Mouse (Mus musculus) thymus, adult 2 months (tissue): ENCODE results near the gene Ldlr. TPM values are rescaled to one million over a fixed set of nuclear protein-coding genes. Genes with fewer than 3 reads are reported as not detected.
"Not testable (repeated sequence)": the region's sequence is repeated elsewhere in the genome, so short reads cannot be mapped to it uniquely, and the experiment has no call there.

Experiments
- DNase-seq: peaks from one replicate; pipeline ENCODE4 v3.0.0; 2021
- H3K27ac ChIP-seq: fragments of 200-500 bp; 2 replicates; pipeline ENCODE4 v1.5.1; 2012; ENCODE audit warnings: low read length, control low read depth; ENCODE audit not compliant: control insufficient read depth, insufficient read depth
- H3K27me3 ChIP-seq: fragments of 200-500 bp; 2 replicates; pipeline ENCODE4 v1.6.1; 2012; ENCODE audit warnings: mild to moderate bottlenecking, low read length, moderate library complexity, mixed read lengths; ENCODE audit not compliant: control insufficient read depth, insufficient read depth
- H3K36me3 ChIP-seq: fragments of 200-500 bp; 2 replicates; pipeline ENCODE4 v1.6.1; 2012; ENCODE audit warnings: mild to moderate bottlenecking, low read length, moderate library complexity; ENCODE audit not compliant: control insufficient read depth, insufficient read depth
- H3K4me1 ChIP-seq: fragments of 200-500 bp; replicated peaks from 2 replicates; pipeline ENCODE4 v1.6.1; 2012; ENCODE audit warnings: low read length; ENCODE audit not compliant: control insufficient read depth, insufficient read depth
- H3K4me3 ChIP-seq: fragments of 200-500 bp; 2 replicates; pipeline ENCODE4 v1.5.1; 2012; ENCODE audit warnings: mild to moderate bottlenecking, low read length, control low read depth, moderate library complexity; ENCODE audit not compliant: control insufficient read depth, insufficient read depth
- CTCF ChIP-seq: fragments of 200-500 bp; IDR thresholded peaks from 2 replicates; pipeline ENCODE4 v1.5.1; 2012; ENCODE audit warnings: mild to moderate bottlenecking, control low read depth, low read length, moderate library complexity, borderline replicate concordance; ENCODE audit not compliant: control insufficient read depth, poor library complexity, insufficient read depth; ENCODE audit errors: extremely low read depth
- POLR2A ChIP-seq: fragments of 200-500 bp; IDR thresholded peaks from 2 replicates; pipeline ENCODE4 v1.6.1; 2012; ENCODE audit warnings: mild to moderate bottlenecking, low read length, control low read depth, moderate library complexity; ENCODE audit not compliant: control insufficient read depth, poor library complexity, insufficient read depth; ENCODE audit errors: extremely low read depth
- whole genome bisulfite sequencing: fragments of 180-500 bp; shearing (Covaris S2); methylation state at CpG from one replicate; pipeline ENCODE4 v1.1.7; 2018; 5-methylcytosine and 5-hydroxymethylcytosine counted together
- polyA plus RNA-seq: library from polyadenylated mRNA; depleted of rRNA; stranded (reverse); fragments of >200 nt; gene quantifications from 2 replicates; pipeline ENCODE4 v1.2.3, GENCODE M21; 2012

Ldlr gene
- polyA plus RNA-seq, 1 experiment, result 23.9 TPM

DNA sequence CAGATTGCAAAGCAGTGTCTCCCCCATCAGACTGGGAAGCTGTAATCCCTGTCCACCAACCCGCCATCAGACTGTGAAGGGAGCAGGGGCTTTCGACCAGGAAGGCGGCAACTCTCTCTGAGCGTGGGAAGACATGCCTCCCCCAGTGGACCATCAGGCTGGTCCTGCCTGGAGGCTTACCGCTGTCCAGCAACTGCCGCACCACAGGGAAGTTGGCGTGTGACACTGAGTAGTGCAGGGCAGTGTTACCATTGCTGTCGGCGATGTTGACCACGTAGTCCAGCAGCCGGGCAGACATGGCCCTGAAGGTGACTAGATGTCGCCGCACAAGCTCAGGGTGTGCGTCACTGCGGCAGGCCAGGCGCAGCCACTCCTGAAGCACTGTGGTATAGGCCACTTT lies 51.1 kb downstream of the Ldlr start:
- WGBS, result 91% methylated on average over 16 of the region's 16 CpGs

GRCm38 (mm10) chr9:21777726-21778125 lies 54.4 kb downstream of the Ldlr start:
- Histone ChIP-seq H3K27me3 (no peaks in the 10 kb centered on the region), H3K4me3 (no peak overlapping the region), H3K27ac (no peak overlapping the region), H3K36me3 (no peaks in the 10 kb centered on the region), H3K4me1 (no peaks in the 10 kb centered on the region)
- WGBS, result 88% methylated on average over 3 of the region's 3 CpGs
- no peak for DNase-seq
- no peak for TF ChIP-seq POLR2A
- no peak for TF ChIP-seq CTCF

More for the DNA sequence above, 51.1 kb downstream of the Ldlr start:
- DNase-seq, result no peak
- no peaks in the 10 kb centered on the region for H3K27me3 ChIP-seq
- H3K27ac ChIP-seq, result no peak overlapping the region
- no peak for TF ChIP-seq CTCF
- no peak for TF ChIP-seq POLR2A
- H3K36me3 ChIP-seq, result no peaks in the 10 kb centered on the region
- H3K4me3 ChIP-seq, result no peak overlapping the region
- H3K4me1 ChIP-seq, result no peaks in the 10 kb centered on the region

DNA sequence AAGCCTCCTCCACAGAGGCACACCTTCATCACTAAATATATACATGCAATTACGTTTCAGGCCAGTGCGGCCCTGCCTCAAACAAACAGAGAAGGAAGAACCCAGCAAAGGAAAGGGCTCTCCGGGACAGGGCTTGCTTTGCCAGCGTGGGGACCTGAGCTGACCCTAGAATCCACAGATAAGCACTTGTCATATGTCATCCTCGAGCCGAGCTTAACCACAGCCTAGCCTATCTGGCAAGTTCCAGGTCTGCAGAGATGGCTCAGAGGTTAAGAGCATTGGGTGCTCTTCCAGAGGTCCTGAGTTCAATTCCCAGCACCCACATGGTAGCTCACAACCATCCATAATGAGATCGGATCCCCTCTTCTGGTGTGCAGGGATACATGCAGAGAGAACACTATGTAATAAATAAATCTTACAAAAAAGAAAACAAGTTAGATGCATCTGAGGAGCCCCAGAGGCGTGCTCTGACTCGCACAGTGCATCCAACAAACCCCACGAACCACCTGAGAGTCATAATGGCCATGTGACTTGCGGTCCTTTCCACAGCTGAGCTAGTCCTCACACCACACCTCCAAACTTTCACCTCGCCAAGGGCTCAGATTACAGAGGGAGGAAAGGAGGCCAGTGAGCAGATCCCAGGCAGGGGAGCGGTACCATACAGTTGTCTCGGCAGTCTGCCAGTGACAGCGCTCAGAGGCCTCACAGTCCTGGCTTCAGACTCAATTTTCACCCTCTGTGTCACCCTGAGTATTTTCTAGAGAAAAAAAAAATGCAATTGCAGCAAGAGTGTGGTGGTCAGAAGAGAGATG lies 58.6 kb downstream of the Ldlr start:
- no peaks in the 10 kb centered on the region for H3K4me1 ChIP-seq
- DNase-seq, result no peak
- H3K4me3 ChIP-seq, result no peak overlapping the region
- 91% methylated on average over 15 of the region's 15 CpGs for WGBS
- no peaks in the 10 kb centered on the region for H3K36me3 ChIP-seq
- H3K27ac ChIP-seq, result no peak overlapping the region; the same call in 1 of the 2 replicates
- TF ChIP-seq POLR2A (no peak), CTCF (no peak)
- H3K27me3 ChIP-seq, result no peaks in the 10 kb centered on the region

- H3K4me3 ChIP-seq, result no peak overlapping the region
- TF ChIP-seq POLR2A (no peak), CTCF (no peak)
- WGBS, result 86% methylated on average over 7 of the region's 7 CpGs
- no peaks in the 10 kb centered on the region for H3K36me3 ChIP-seq
- H3K27ac ChIP-seq, result no peak overlapping the region
- H3K4me1 ChIP-seq, result no peaks in the 10 kb centered on the region
- no peak for DNase-seq
- H3K27me3 ChIP-seq, result no peaks in the 10 kb centered on the region
These were observed 61.4 kb downstream of the Ldlr start for GRCm38 (mm10) chr9:21784517-21785307.

DNA sequence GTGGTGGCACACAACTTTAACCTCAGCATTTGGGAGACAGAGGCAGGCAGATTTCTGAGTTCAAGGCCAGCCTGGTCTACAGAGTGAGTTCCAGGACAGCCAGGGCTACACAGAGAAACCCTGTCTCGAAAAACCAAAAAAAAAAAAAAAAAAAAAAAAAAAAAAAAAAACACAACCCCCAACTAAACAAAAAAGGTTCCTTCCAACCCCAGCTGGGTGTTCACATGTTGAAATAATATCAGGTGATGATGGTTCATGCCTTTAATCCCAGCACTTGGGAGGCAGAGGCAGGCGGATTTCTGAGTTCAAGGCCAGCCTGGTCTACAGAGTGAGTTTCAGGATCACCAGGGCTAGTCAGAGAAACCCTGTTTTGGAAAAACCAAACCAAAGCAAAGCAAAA lies 63.0 kb downstream of the Ldlr start:
- H3K36me3 ChIP-seq, H3K4me1 ChIP-seq, H3K4me3 ChIP-seq, H3K27me3 ChIP-seq, H3K27ac ChIP-seq, DNase-seq: not testable (repeated sequence)
- WGBS, result 91% methylated on average over 2 of the region's 2 CpGs

DNA sequence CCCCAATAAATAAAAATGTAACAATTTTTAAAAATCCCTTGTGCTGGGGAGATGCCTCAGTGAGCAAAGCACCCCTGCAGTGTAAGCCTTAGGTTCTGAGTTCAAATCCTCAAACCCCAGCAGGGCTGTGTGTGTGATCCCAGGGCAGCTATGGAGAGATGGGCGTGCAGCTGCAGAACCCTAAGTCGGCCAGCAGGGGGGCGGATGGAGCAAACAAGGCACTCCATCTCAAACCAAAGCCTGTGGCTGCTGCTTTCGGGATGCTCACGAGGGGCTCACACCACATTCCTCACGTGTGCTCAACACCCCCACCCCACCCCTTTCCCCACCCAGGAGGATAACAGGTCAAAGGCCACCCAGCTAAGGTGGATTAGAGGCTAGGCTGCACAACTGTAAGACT lies 63.6 kb downstream of the Ldlr start:
- no peak for TF ChIP-seq POLR2A
- peak; percentile 82; the same call in 1 of the 2 replicates for TF ChIP-seq CTCF
- Histone ChIP-seq H3K4me3 (no peak overlapping the region), H3K4me1 (no peaks in the 10 kb centered on the region), H3K36me3 (no peaks in the 10 kb centered on the region), H3K27ac (no peak overlapping the region), H3K27me3 (no peaks in the 10 kb centered on the region)
- 12% methylated on average over 6 of the region's 6 CpGs for WGBS
- peak; percentile 71 for DNase-seq
